Mouse (Mus musculus) thymus, postnatal 36 days (tissue): ENCODE data around the gene Kbtbd12.

Experiments
- DNase-seq, 2 experiments: peaks; one replicate each; pipeline ENCODE4 v3.0.0; 2022; ENCODE audit warnings: mixed read lengths in 2 of 2

Kbtbd12 gene

GRCm38 (mm10) chr6:88626462-88626861 is 11.3 kb downstream of the Kbtbd12 start:
- no peak for DNase-seq

GRCm38 (mm10) chr6:88621816-88622481 is 15.8 kb downstream of the Kbtbd12 start:
- no peak for DNase-seq

- DNase-seq = no peak
Measured at GRCm38 (mm10) chr6:88619542-88619941, 18.2 kb downstream of the Kbtbd12 start.

DNA sequence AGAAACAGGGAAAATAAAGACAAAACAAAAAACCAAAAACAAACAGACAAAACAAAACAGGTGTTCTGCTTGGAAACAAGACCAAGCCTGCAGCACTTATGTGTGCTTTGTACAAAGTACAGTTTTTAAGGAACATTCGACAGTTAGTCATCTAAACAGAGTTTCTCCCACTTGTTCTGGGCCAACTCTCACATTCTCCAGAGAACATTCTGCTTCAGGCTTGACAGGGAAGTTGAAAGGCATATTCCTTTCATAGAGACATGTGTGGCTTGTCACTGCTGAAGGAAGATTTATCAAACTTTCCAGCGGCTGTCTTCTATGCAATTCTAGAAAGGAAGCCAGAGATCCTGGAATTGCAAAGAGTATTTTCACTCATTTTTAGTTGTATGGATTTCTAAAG is 22.4 kb downstream of the Kbtbd12 start:
- DNase-seq = no peak

GRCm38 (mm10) chr6:88606417-88606816 is 31.3 kb downstream of the Kbtbd12 start:
- no peak for DNase-seq

DNA sequence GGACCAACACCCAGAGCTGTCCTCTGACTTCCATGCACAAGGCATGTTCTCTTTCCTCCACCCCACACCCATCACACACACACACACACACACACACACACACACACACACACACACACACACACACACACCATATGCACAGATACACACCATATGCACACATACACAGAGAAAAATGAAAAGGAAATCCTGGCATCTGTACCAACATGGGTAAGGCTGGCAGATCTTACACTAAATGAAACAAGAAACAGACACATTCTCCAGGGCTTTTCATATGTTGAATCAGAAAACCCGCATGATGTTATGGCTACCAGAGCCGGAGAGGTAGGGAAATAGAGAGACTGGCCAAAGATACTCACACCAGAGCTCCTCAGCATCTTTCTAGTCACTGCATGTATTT is 32.0 kb downstream of the Kbtbd12 start:
- DNase-seq = no peak

DNA sequence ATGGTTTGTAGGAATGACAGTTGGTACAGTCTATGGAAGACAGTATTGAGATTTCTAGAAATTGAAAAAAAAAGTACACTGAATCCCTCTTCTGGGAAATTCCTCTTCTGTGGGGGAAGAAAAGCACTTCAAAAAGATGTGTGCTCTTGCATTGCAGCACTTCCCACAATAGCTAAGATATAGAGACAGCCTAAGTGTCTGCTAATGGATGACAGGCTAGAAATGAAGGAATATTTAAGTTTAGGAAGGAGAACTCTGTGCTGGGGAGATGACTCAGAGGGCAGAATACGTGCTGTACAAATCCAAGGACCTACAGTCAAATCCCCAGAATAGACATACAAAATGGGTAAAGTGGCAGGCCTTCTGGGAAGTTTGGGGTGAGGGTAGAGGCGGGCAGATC is 32.5 kb downstream of the Kbtbd12 start:
- no peak for DNase-seq

DNA sequence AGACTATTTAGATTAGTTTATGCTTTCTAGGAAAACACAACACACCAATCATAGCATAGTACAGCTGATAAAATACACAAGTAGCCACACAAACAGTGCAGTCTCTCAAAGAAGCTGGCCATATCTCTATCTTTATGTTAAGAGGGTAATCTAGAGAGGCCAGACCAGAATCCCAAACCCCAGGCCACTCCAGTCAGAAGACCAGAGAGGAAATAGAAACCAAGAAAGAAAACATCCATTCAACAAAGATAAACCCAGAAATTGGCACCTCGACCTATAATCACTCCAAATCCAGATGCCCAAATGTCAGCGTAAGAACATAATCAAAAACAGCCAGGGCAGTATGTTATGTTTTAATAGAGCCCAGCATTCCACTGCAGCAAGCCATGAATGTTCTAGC is 41.6 kb downstream of the Kbtbd12 start:
- no peak for DNase-seq

DNA sequence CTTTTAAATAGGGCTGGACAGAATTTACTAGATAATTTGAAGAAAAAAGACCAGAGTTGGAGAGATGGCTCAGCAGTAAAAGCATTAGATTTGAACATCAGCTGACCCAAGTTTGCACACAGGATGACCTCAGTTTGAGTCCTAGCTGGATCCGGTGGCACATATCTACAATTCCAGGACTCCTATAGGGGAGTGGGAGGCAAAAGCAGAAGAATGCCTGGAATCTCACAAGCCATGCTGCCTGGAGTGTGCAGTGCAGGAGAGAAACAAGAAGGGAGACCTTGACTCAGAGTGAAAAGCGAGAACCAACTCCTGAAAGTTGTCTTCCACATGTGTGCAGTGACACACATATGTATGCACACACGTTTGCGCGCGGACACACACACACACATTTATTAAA is 45.4 kb downstream of the Kbtbd12 start:
- DNase-seq = no peak

DNA sequence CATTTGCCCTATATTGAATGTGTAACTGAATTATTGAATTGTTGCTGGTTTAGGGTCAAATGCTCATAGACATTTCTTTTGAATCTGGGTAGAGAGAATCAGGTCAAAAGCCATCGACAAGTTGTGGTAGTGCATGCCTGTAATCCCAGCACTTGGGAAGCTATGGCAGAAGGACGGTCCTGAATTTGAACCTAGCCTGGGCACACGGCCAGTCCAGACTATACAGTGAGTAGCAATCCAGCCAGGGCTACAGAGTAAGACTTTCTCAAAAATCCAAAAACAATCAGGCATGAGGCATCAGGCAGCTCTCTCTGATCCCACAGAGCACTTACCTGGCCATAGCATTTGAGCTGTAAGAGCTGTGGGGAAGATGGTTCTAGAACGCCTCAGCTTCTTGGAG is 47.5 kb downstream of the Kbtbd12 start:
- no peak for DNase-seq

DNA sequence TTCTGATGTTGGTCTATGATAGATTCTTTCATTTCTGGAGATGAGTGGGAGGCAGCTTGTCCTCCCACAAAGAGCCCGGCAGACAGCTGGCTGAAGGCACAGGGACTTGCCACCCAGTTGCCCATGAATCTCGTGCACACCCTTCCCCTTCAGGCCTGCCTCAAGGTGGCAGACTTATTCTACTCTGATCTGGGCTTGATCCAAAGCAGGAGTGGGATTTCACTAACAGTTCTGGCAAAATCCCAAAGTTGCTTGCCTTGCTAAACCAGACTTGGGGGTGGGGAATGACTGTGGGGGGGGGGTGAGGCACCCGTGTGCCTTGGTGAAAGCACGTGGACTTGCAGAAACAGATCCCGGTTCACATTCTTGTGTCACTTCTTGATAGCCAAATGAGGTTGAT is 48.2 kb downstream of the Kbtbd12 start:
- no peak for DNase-seq

DNA sequence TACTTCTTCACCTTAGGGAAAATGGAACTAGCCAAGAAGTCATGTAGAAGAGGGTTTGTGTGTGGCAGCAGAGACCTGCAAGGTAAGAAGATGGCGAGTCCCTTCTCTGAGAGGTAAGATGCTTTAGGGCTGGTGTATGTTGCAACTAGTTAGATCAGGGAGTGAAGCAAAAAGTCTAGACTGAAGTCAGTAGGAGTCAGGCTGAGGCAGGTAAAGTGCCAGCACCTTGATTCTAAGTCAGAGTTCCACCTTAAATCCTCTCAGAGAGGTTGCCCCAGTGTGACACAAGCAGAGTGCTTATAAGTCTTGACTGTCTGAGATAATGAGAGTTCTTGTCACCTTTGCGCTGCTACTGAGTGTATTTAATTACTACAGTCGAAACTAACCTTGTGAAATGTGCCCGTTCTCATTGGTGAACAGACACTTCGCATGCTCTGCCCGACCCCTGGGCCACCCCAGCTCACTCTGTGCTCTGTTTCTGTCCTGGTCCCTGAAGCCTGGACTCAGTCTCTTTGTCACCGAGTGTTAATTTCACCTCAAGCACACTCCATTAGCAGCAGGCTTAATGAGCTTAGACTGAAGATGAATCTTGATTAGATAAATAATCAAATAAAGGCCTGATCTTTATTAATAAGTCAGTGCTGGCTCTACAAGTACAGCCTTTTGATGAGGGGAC is 49.0 kb downstream of the Kbtbd12 start:
- no peak for DNase-seq

DNA sequence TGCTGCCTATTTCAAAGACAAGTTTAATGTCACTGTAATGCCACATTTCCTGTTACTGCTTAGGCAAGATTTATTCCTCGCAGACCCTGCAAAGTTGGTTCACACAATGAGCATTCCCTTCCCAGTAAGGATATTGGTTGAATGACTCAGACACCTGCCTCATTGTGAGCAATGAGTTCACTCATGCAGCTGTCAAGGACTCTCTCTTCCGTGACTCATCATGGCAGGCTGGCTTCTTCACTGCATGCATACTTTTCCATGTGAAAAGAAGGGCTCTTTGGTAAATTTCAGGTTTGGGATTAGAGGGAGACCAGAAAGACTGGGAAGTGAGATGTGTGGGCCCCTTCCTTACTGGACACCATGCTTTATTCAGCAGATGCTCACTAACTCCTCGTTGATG is 50.7 kb downstream of the Kbtbd12 start:
- DNase-seq = no peak

- DNase-seq = no peak
Measured at GRCm38 (mm10) chr6:88583950-88584349, 53.8 kb downstream of the Kbtbd12 start.

GRCm38 (mm10) chr6:88576495-88576894 is 61.3 kb downstream of the Kbtbd12 start:
- DNase-seq = no peak

- no peak for DNase-seq
Measured at GRCm38 (mm10) chr6:88566676-88567075, 71.1 kb downstream of the Kbtbd12 start.

GRCm38 (mm10) chr6:88565033-88565432 is 72.7 kb downstream of the Kbtbd12 start:
- DNase-seq = no peak

GRCm38 (mm10) chr6:88560156-88560555 is 77.6 kb downstream of the Kbtbd12 start:
- DNase-seq = no peak

- no peak for DNase-seq
Measured at GRCm38 (mm10) chr6:88559688-88560087, 78.1 kb downstream of the Kbtbd12 start.

DNA sequence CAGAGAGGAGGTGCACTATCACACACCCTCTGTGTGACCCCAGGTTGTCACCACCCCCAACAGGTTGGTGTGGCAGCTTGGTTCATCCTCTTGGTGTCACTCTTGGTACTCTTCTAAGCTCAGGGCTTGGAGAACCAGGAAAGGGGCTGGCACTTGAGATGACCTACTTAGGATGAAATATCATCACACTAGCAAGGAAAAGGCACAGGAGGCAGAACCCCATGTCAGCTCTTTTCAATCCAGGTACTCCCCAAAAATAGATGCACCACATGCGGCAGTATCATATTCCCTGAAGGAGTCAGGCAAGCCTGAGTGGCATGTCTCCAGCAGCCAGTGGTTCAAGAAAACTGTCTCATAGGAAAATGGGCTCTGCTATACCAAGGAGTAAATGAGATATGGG is 79.7 kb downstream of the Kbtbd12 start:
- no peak for DNase-seq

DNA sequence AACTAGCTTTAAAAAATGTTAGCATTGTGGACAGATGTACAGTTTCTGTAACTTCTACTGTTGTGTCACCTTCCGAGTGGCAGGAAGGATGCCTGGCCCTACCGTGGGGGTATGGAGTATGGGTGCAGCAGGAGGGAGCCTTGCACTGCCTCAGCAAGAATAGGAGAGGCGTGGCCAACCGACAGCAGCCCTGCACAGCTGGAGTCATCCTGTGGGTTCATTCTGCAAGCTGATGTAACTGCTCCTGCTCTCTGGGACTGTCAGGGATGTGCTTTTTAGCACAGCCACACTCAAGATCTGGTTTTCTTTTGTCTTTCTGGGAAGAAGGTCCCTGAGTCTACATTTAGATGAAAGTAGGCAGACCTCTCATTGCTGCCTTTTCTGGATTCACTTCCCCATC is 80.2 kb downstream of the Kbtbd12 start:
- no peak for DNase-seq

- no peak for DNase-seq
Measured at GRCm38 (mm10) chr6:88549916-88550315, 87.8 kb downstream of the Kbtbd12 start.

- peak; percentile 20 to 39 for DNase-seq
Measured at GRCm38 (mm10) chr6:88549137-88549814, 88.5 kb downstream of the Kbtbd12 start.

- no peak for DNase-seq
Measured at GRCm38 (mm10) chr6:88548405-88549049, 89.2 kb downstream of the Kbtbd12 start.
